Mouse (Mus musculus) liver, embryonic 14.5 days (tissue): ENCODE measurements at regions not wholly inside any gene's neighbourhood (a gene's known extent, or its start where the extent isn't known, plus 50 kb on each side); places are given as distances from the start of the nearest gene placed in this dataset.

Experiments used
- CTCF ChIP-seq: IDR thresholded peaks from 2 replicates; pipeline ENCODE4 v1.5.1; 2016; ENCODE audit warnings: antibody characterized with exemption, low read depth, control low read depth
- EP300 ChIP-seq: IDR thresholded peaks from 2 replicates; pipeline ENCODE4 v1.6.1; 2016; ENCODE audit warnings: antibody characterized with exemption, low read depth

DNA sequence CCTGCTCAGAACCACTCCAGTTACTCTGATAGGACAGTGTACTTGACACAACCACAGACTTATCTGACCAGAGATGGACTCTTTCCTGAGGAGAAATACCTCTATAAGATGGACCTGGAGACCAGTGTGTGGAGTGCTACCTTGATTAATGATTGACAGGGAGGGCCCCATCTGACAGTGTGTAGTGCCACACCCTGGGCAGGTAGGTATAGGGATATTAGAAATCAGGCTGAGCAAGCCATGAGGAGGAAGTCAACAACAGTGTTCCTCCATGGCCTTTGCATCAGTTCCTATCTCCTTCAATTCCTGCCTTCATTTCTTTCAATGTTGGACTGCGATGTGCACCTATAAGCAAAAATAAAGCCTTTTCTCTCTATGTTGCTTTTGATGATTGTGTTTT lies 429.4 kb upstream of the Tenm3 start:
- TF ChIP-seq EP300: no peak
- TF ChIP-seq CTCF: no peak
